Mouse (Mus musculus): Measurements from ENCODE around the gene Htr6. TPM values are rescaled to one million over a fixed set of nuclear protein-coding genes. Genes with fewer than 3 reads are reported as not detected.

The Htr6 gene
- total and polyA plus RNA-seq, 2 experiments from 2014 or later = 0.67 to 4.0 TPM

DNA sequence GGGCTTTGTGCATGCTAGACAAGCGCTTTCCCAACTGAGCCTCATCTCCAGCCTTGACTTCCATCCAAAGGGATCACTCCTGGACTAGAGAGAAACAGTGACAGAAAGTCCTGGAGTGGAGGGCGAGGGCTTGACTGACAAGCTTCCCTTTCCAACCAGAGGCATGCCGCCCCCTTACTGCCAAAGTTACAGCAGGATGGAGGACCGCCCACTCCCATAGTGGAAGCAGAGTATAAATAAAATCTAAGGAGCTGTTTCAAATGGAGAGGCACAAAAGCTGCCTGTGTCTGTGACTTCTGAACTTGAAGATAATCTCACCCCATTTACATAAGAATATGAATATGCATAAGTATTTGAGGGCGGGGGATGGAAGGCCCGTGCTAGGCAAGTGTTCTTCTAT lies 26.9 kb downstream of the Htr6 start:
- no peak overlapping the region for H3K4me3 ChIP-seq (ENCODE audit: low read depth, low read length)
- no peaks in the 10 kb centered on the region for H3K36me3 ChIP-seq (ENCODE audit: insufficient read depth)
- TF ChIP-seq CTCF (IDR thresholded peaks at IDR 0.05; ENCODE audit: low read depth) = no peak
- no peaks in the 10 kb centered on the region for H3K4me1 ChIP-seq (ENCODE audit: insufficient read depth)
- DNase-seq (no peak), ATAC-seq (peak; percentile 53; the same call in 1 of the 2 replicates)
- H3K9me3 ChIP-seq (ENCODE audit: low read length) = no peaks in the 10 kb centered on the region
- no peaks in the 10 kb centered on the region for H3K27me3 ChIP-seq (ENCODE audit: insufficient read depth, low read length)
- 51% methylated on average over 6 of the region's 6 CpGs for WGBS
- H3K27ac ChIP-seq (ENCODE audit: low read depth, low read length) = no peak overlapping the region
- no peak overlapping the region for H3K9ac ChIP-seq
- no peak overlapping the region for H3K4me2 ChIP-seq (ENCODE audit: low read depth)

DNA sequence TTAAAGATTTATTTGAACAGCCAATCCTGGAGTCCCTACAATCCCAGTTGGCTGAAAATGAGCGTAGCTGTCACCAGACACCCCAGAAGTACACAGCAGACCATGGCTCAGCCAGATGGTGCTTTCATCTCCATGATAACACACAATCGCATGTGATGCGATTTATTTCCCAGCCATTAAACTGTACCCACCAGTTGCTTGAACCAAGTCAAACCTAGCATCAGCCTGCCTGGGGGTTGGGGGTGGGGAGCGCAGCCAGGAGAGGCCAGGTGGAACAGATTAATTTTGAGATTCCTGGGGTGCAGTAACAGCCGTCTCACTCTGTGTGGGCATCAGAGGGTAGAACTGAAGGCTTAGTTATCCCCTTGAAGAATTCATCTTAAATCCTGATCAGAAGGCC lies 29.0 kb downstream of the Htr6 start:
- Histone ChIP-seq H3K27me3 (ENCODE audit: insufficient read depth, low read length) (no peaks in the 10 kb centered on the region), H3K4me3 (ENCODE audit: low read depth, low read length) (no peak overlapping the region), H3K4me2 (ENCODE audit: low read depth) (no peak overlapping the region), H3K27ac (ENCODE audit: low read depth, low read length) (no peak overlapping the region), H3K36me3 (ENCODE audit: insufficient read depth) (no peaks in the 10 kb centered on the region), H3K4me1 (ENCODE audit: insufficient read depth) (no peaks in the 10 kb centered on the region), H3K9ac (no peak overlapping the region), H3K9me3 (ENCODE audit: low read length) (no peaks in the 10 kb centered on the region)
- DNase-seq (no peak), ATAC-seq (no peak; the same call in 1 of the 2 replicates)
- WGBS = 65% methylated on average over 5 of the region's 5 CpGs
- TF ChIP-seq CTCF (IDR thresholded peaks at IDR 0.05; ENCODE audit: low read depth) = no peak

- 90% methylated on average over 5 of the region's 5 CpGs for WGBS
- no peak for TF ChIP-seq CTCF (IDR thresholded peaks at IDR 0.05; ENCODE audit: low read depth)
These were observed 30.8 kb downstream of the Htr6 start for GRCm38 (mm10) chr4:139044566-139044965.

DNA sequence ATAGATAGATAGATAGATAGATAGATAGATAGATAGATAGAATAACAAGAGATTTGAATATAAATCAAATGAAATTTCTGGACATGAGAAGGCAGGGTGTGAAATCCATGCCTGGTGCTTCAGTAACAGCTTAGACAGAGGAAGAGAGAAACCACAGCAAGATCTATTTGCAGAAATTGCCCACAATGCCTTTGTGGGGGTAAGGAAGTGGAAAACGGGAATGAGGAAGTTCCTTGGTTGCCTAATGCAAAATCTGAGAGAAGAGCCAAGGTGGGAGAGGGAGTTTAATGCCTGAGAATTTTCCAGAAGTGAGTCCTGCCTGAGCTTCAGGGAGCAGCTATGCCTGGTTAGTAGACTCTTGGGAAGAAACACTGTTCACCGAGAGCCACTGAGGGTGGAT lies 31.8 kb downstream of the Htr6 start:
- no peaks in the 10 kb centered on the region for H3K9me3 ChIP-seq (ENCODE audit: low read length)
- ATAC-seq (no peak), DNase-seq (no peak)
- H3K4me3 ChIP-seq (ENCODE audit: low read depth, low read length) = no peak overlapping the region
- no peak overlapping the region for H3K4me2 ChIP-seq (ENCODE audit: low read depth)
- H3K27me3 ChIP-seq (ENCODE audit: insufficient read depth, low read length) = no peaks in the 10 kb centered on the region; the same call in 1 of the 2 replicates
- no peak overlapping the region for H3K27ac ChIP-seq (ENCODE audit: low read depth, low read length)
- no peak for TF ChIP-seq CTCF (IDR thresholded peaks at IDR 0.05; ENCODE audit: low read depth)
- WGBS = 89% methylated on average over 2 of the region's 2 CpGs
- H3K9ac ChIP-seq = no peak overlapping the region
- H3K36me3 ChIP-seq (ENCODE audit: insufficient read depth) = no peaks in the 10 kb centered on the region
- H3K4me1 ChIP-seq (ENCODE audit: insufficient read depth) = no peaks in the 10 kb centered on the region; the same call in 1 of the 2 replicates

More at GRCm38 (mm10) chr4:139044566-139044965, 30.8 kb downstream of the Htr6 start:
- no peak for DNase-seq
- Histone ChIP-seq H3K27me3 (ENCODE audit: insufficient read depth, low read length) (no peaks in the 10 kb centered on the region), H3K9ac (no peak overlapping the region), H3K4me2 (ENCODE audit: low read depth) (no peak overlapping the region), H3K27ac (ENCODE audit: low read depth, low read length) (no peak overlapping the region), H3K4me3 (ENCODE audit: low read depth, low read length) (no peak overlapping the region), H3K36me3 (ENCODE audit: insufficient read depth) (no peaks in the 10 kb centered on the region), H3K9me3 (ENCODE audit: low read length) (no peaks in the 10 kb centered on the region), H3K4me1 (ENCODE audit: insufficient read depth) (no peaks in the 10 kb centered on the region)
- no peak for ATAC-seq

DNA sequence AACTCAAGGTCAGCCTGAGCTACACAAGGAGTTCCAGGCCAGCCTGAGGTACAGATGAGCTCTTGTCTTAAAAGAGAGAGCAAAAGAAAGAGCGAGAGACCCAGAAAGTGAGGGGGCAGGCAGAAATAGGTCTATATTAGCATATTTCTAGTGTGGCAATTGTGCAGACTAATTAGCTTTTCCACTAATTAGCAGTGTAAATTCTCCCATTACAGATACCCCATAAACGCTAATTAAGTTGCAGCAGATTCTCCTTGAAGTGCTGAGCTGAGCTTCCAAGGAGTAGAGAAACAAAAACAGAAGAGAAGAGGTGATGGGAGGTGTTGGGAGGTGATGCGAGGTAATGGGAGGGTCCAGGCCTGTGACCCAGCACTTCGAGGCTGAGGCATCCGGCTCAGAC lies 32.8 kb downstream of the Htr6 start:
- Histone ChIP-seq H3K9me3 (ENCODE audit: low read length) (no peaks in the 10 kb centered on the region), H3K27me3 (ENCODE audit: insufficient read depth, low read length) (no peaks in the 10 kb centered on the region; the same call in 1 of the 2 replicates), H3K9ac (no peak overlapping the region), H3K4me2 (ENCODE audit: low read depth) (no peak overlapping the region), H3K27ac (ENCODE audit: low read depth, low read length) (no peak overlapping the region), H3K36me3 (ENCODE audit: insufficient read depth) (no peaks in the 10 kb centered on the region), H3K4me3 (ENCODE audit: low read depth, low read length) (no peak overlapping the region), H3K4me1 (ENCODE audit: insufficient read depth) (peaks cover 8% of the 10 kb centered on the region)
- TF ChIP-seq CTCF (IDR thresholded peaks at IDR 0.05; ENCODE audit: low read depth) = no peak
- 38% methylated on average over 5 of the region's 5 CpGs for WGBS
- DNase-seq (no peak), ATAC-seq (no peak)

GRCm38 (mm10) chr4:139040084-139040839 lies 35.1 kb downstream of the Htr6 start:
- H3K27ac ChIP-seq (ENCODE audit: low read depth, low read length) = no peak overlapping the region
- H3K9me3 ChIP-seq (ENCODE audit: low read length) = no peaks in the 10 kb centered on the region
- peaks cover 11% of the 10 kb centered on the region for H3K4me1 ChIP-seq (ENCODE audit: insufficient read depth)
- no peak overlapping the region for H3K9ac ChIP-seq
- H3K36me3 ChIP-seq (ENCODE audit: insufficient read depth) = no peaks in the 10 kb centered on the region
- H3K27me3 ChIP-seq (ENCODE audit: insufficient read depth, low read length) = no peaks in the 10 kb centered on the region; the same call in 1 of the 2 replicates
- no peak for DNase-seq
- no peak overlapping the region for H3K4me2 ChIP-seq (ENCODE audit: low read depth)
- TF ChIP-seq CTCF (IDR thresholded peaks at IDR 0.05; ENCODE audit: low read depth) = no peak
- 5% methylated on average over 10 of the region's 10 CpGs for WGBS
- peak; percentile 40 for ATAC-seq
- H3K4me3 ChIP-seq (ENCODE audit: low read depth, low read length) = no peak overlapping the region

DNA sequence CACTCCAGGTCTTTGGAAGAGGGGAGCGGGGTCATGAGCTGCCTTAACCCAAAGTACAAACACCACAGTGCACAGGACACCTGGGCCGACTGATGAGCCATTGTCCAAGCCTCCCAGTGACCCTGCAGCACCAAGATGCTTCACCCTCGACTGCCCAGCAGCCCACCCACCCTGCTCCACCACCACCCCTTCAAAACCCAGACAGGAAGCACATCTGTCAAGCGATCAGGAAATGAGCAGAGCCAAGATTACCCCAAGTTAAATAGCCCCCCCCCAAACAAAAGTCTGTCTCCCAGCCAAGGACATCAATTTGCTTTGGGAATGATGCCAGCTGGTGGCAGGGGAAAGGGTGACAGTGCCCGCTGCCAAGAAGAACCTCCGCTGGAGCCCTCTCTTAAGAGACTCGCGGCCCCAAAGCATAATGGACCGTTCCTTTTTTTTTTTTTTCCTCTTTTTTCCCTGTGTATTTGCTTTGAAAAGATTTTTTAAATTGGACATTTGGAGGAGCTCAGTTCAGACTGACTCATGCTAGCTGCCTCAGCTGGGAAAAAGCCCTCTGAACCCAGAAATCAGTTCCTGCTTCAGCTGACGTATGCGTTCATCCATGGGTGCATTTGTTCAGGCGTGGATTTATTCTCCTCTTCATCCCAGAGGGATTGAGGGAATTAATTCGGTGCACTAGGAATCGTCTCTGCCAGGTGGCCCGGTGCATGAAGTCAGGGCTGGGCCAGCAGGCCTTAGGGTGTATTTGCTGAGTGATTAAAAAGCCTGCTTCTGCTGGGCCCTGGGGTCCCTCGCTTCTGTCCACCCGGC lies 37.4 kb downstream of the Htr6 start:
- Histone ChIP-seq H3K27ac (ENCODE audit: low read depth, low read length) (peak overlapping the region; percentile 54), H3K4me3 (ENCODE audit: low read depth, low read length) (no peak overlapping the region), H3K27me3 (ENCODE audit: insufficient read depth, low read length) (no peaks in the 10 kb centered on the region; the same call in 1 of the 2 replicates), H3K36me3 (ENCODE audit: insufficient read depth) (no peaks in the 10 kb centered on the region), H3K4me1 (ENCODE audit: insufficient read depth) (peaks cover 11% of the 10 kb centered on the region), H3K9me3 (ENCODE audit: low read length) (no peaks in the 10 kb centered on the region), H3K4me2 (ENCODE audit: low read depth) (no peak overlapping the region), H3K9ac (no peak overlapping the region)
- 20% methylated on average over 17 of the region's 17 CpGs for WGBS
- ATAC-seq (peak; percentile 52), DNase-seq (peak; percentile 73)
- TF ChIP-seq CTCF (IDR thresholded peaks at IDR 0.05; ENCODE audit: low read depth) = no peak

Data from forebrain, postnatal 0 days (tissue).